Mouse (Mus musculus) brain, adult 2 months (tissue): ENCODE results near the gene Nod1.
A peak's percentile ranks its signal among the peaks of the same experiment; 100 is the strongest.

ENCODE experiments used
- DNase-seq: peaks from one replicate; pipeline ENCODE4 v3.0.0; 2011; ENCODE audit warnings: low read depth, low spot score

Gene Nod1

GRCm38 (mm10) chr6:54890221-54890620, 82.2 kb downstream of the Nod1 start:
- DNase-seq = peak; percentile 17

GRCm38 (mm10) chr6:54886195-54886594, 86.2 kb downstream of the Nod1 start:
- no peak for DNase-seq

- no peak for DNase-seq
Measured at GRCm38 (mm10) chr6:54883424-54883823, 89.0 kb downstream of the Nod1 start.

GRCm38 (mm10) chr6:54880086-54880485, 92.3 kb downstream of the Nod1 start:
- no peak for DNase-seq

GRCm38 (mm10) chr6:54878546-54878945, 93.9 kb downstream of the Nod1 start:
- DNase-seq = peak; percentile 29

GRCm38 (mm10) chr6:54877651-54878050, 94.8 kb downstream of the Nod1 start:
- no peak for DNase-seq

GRCm38 (mm10) chr6:54876782-54877181, 95.6 kb downstream of the Nod1 start:
- DNase-seq = no peak
